Mouse (Mus musculus) bone marrow macrophage, adult 2 months (primary cell): ENCODE results near the gene Pafah1b3.

Experiments used
- CTCF ChIP-seq: IDR thresholded peaks from 2 replicates; pipeline ENCODE4 v1.5.1; 2012; ENCODE audit warnings: low read depth, mild to moderate bottlenecking, low read length, moderate library complexity
- POLR2A ChIP-seq: IDR thresholded peaks from 2 replicates; pipeline ENCODE4 v1.6.1; 2012; ENCODE audit warnings: mild to moderate bottlenecking, low read depth, low read length, borderline replicate concordance

- TF ChIP-seq CTCF (no peak), POLR2A (no peak)
Measured at GRCm38 (mm10) chr7:25294960-25295722, 2.6 kb downstream of the Pafah1b3 start.
